Mouse (Mus musculus): ENCODE measurements around the gene Hoxa7.
A peak's percentile ranks its signal among the peaks of the same experiment; 100 is the strongest.

Hoxa7 gene

GRCm38 (mm10) chr6:52221337-52221992 lies at the start of gene Hoxa7:
TSS of gene Hoxa7 (minus strand) at chr6:52221854.
- peak; percentile 36 to 50 for DNase-seq (ENCODE audit: low spot score in 2 of 2)

- peak in 1 of 2 experiments; percentile 29 for DNase-seq (ENCODE audit: low spot score in 2 of 2)
Observed at GRCm38 (mm10) chr6:52270494-52271480, 49.1 kb upstream of the Hoxa7 start.

DNA sequence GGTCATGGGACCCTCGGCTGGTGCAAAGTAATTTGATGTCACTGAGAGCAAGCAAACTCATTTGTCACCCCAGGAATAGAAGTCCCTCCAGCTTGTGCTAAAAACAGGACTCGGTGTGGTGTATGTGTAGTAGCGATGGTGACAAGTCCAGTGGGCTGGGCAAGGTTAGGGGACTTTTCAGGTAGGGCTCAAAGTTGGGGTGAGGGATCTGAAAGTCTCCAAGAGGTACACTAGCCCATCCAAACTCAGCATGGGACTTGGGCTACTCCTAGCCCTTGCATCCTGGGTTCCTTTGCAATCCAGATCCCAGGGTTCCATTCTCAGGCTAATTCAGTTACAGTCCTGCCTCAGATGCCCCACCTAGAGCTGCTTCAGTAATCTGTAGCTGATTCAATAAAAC lies 47.1 kb upstream of the Hoxa7 start:
- no peak for DNase-seq (ENCODE audit: low spot score in 2 of 2)

- DNase-seq (ENCODE audit: low spot score in 2 of 2) = no peak
Observed at GRCm38 (mm10) chr6:52268341-52268740, 46.7 kb upstream of the Hoxa7 start.

GRCm38 (mm10) chr6:52267691-52268090 lies 46.0 kb upstream of the Hoxa7 start:
- DNase-seq (ENCODE audit: low spot score in 2 of 2) = no peak

- DNase-seq (ENCODE audit: low spot score in 2 of 2) = no peak
Observed at GRCm38 (mm10) chr6:52267221-52267620, 45.6 kb upstream of the Hoxa7 start.

- DNase-seq (ENCODE audit: low spot score in 2 of 2) = no peak
Observed at GRCm38 (mm10) chr6:52266666-52266985, 45.0 kb upstream of the Hoxa7 start.

DNA sequence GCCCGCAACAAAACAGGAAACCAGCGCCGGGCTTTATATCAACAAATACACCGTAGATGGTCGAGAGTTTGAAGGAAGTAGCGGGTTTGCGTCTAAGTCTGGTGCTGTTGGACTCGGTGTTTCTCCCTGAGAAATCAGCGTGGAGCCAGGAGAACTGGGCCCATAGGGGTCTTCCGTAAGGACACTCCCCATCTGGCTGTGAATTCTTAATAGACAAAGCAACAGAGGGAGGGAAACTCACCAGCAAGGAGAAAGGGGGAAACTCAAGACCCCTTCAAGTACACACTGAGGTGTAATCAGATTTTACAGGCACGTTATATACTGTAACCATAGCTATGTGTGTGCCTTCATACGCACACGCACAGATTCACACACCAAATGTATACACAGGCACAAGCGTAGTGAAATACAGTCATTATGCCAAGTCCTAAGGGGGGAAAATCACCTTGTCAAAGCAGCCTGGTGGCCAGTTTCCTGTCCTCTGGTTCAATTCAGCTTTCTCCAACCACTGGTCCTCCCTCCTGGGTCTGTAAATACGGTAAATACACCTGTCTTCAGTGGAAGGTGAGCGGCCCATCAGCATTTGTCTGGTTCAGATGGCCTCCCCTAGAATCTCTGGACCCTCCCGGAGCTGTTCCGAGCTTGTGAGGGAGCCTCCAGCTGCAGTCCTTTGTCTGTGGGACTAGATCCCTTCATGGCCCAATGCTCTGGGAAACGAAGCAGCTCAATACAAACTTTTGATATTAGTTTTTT lies 44.4 kb upstream of the Hoxa7 start:
- no peak for DNase-seq (ENCODE audit: low spot score in 2 of 2)

- no peak for DNase-seq (ENCODE audit: low spot score in 2 of 2)
Observed at GRCm38 (mm10) chr6:52265306-52265912, 43.8 kb upstream of the Hoxa7 start.

DNA sequence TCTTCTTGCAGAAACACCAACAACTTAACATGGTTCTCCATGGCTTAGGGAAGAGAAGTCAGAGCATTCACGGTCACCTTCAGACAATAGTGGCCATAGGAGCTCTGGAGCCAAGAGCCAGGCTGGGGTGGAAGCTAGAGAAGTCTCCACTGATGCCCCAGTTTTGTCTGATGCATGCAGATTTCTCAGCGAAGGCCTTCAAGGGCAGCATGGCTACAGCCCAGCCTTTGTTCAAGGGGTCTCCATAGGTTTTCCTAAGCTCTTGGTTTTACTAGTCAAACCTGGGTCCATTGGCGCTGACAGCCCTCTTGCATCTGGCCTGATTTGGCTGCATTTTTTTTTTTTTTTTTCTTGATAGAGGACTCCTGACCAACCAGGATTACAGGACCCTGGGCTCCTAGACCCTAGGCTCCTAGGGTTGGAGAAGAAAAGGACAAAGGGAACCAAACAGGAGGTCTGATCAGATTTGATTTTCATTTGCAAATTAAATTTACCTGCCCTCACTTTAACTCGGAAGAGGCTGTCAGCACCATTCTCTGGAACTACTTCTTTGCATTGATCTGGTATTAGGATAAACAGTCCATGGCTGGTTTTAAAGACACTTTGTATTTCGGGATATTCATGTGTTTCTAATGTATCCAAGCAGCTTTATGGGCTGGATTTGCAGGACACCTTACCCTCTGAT lies 42.6 kb upstream of the Hoxa7 start:
- DNase-seq (ENCODE audit: low spot score in 2 of 2) = no peak

GRCm38 (mm10) chr6:52263321-52263585 lies 41.6 kb upstream of the Hoxa7 start:
- DNase-seq (ENCODE audit: low spot score in 2 of 2) = no peak

GRCm38 (mm10) chr6:52262463-52263320 lies 41.0 kb upstream of the Hoxa7 start:
- no peak for DNase-seq (ENCODE audit: low spot score in 2 of 2)

DNA sequence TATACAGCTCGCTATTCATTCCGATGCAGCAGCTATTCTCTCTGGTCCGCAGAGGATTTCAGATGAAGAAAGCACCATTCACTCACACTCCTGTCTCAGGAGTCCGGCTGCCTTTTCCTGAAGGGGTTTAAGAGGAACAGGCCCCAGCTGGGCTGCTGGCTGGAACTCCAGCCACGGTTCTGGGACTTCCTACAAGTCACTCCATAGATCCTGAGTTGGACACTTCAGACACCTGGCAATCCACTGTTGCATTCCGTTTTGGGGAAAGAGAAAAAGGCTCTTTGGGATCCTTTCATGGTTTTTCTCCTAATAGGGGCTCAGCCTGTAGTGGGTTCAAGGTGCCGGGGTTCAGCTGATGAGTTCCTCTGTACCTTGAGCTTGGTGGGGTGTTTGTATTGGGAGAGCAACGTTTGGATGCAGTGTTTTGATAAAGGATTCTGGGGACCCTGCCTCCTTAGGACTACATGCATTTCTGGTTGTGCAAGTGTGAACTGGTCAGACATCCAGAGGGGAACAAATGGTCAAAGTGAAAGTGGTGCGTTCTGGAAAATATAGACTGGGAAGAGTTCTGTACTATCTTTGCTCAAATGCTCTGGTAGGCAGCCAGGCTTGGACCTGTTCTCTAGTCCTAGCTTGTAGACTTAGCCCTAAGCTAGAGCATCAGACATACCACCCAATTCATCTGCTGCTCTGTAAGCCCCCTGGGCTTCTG lies 40.3 kb upstream of the Hoxa7 start:
- DNase-seq (ENCODE audit: low spot score in 2 of 2) = no peak

GRCm38 (mm10) chr6:52260654-52261575 lies 39.3 kb upstream of the Hoxa7 start, which contains the start of gene Hoxa13:
TSS of gene Hoxa13 (minus strand) at chr6:52260880.
- DNase-seq (ENCODE audit: low spot score in 2 of 2) = no peak

DNA sequence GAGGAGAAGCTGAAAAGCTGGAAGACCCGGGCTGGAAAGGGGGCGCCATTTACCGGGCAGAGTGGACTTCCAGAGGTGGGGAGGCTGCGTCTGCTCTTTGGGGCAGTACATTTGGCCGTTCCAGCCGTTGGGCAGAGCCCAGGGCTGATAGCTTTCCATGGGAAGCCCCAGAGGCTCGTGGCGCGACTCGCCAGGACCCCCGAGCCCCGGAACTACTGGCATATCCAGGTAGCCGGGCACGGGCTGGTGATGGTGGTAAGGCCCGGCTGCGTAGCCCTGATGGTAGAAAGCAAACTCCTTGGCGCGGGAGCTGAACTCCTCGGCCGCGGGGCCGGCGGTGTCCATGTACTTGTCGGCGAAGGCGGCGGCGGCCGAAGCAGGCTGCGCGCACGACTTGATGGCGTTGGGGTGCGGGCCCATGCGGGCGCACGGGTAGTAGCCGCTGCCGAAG lies 38.2 kb upstream of the Hoxa7 start:
- no peak for DNase-seq (ENCODE audit: low spot score in 2 of 2)

DNA sequence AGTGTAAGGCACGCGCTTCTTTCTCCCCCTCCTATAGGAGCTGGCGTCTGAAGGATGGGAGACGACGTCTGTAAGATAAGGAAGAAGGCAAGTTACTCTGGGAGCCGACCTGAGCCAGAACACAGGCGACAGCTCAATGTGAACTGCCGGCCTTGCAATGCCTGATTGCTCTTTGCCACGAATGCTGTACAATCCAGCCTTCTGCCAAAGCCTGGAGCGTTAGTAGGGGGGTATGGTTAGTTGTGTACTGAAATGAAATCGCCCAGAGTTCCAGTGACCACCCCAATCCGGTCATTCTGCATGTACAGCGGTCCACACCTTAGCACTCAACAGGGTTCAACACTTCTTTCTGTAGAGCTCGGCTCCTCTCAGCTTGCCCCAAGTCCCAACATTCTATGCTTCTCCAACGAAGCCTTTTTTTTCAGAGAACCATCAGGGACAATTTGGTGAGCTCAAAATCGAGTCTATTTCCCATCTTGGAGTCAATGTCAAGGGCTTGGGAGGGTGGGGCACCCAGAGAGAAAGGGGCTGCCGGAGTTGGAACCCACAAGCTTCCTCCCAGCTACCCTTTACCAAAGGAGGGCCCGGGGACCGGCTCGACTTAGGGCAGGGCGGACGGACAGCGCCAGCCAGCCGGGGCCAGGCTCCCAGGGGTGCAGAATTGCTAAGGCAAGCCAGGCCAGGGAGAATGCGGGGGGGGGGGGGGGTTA lies 37.6 kb upstream of the Hoxa7 start:
- no peak for DNase-seq (ENCODE audit: low spot score in 2 of 2)

DNA sequence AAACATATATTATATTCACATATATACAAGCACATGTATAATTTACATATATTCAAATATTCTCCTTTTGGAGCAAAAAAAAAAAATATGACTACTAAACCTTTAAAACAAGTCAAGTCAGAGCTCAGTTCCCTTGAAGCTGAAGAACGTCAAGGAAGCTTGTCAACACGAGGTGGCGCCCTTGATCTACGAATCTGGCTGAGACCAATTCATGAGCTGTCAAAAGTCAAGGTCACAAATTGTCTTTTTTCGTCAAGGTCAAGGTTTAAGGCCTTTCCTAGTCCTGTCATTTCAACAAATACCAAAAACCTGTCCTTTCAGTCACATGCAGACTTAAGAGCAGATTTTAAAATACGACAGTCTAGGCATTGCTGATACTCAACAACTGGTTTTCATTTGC lies 35.3 kb upstream of the Hoxa7 start:
- DNase-seq (ENCODE audit: low spot score in 2 of 2) = peak in 1 of 2 experiments; percentile 25

All from right cerebral cortex, postnatal 36 days (tissue).